Mouse (Mus musculus) left cerebral cortex, adult 2 months (tissue): ENCODE results near the gene Olfr705. TPM values are rescaled to one million over a fixed set of nuclear protein-coding genes. Genes with fewer than 3 reads are reported as not detected.
"Not testable (repeated sequence)": the region's sequence is repeated elsewhere in the genome, so short reads cannot be mapped to it uniquely, and the experiment has no call there.

Experiments used
- DNase-seq, 2 experiments: peaks; one replicate each; pipeline ENCODE4 v3.0.0; 2021 to 2022; ENCODE audit warnings: low spot score in 2 of 2, mixed read lengths in 1 of 2; ENCODE audit errors: extremely low spot score in 1 of 2
- H3K27ac ChIP-seq: fragments of 200-600 bp; 2 replicates; pipeline ENCODE4 v1.8.1; 2022
- H3K4me3 ChIP-seq: fragments of 200-600 bp; 2 replicates; pipeline ENCODE4 v1.8.1; 2022
- CTCF ChIP-seq: fragments of 200-600 bp; IDR thresholded peaks from 2 replicates; pipeline ENCODE4 v1.8.1; 2022; ENCODE audit warnings: antibody characterized with exemption, mild to moderate bottlenecking, moderate library complexity
- intact Hi-C: fragments of 180-260 bp; cut with DNase I; formaldehyde crosslinking; loops from one replicate; pipeline ENCODE4 v1.15.1; 2025
- long read RNA-seq, 2 experiments: library from polyadenylated mRNA; stranded (forward); transcript quantifications; one replicate each; pipeline ENCODE4 v2.0.0; 2021; ENCODE audit warnings: borderline mapping rate in 2 of 2
- total RNA-seq, 2 experiments: library from RNA; stranded (reverse); gene quantifications; 2 replicates each; pipeline ENCODE4 v1.2.3; 2021

The Olfr705 gene
- not detected for total RNA-seq
- long read RNA-seq, experiment 1 = 0 reads
- long read RNA-seq, experiment 2 = 0 reads

DNA sequence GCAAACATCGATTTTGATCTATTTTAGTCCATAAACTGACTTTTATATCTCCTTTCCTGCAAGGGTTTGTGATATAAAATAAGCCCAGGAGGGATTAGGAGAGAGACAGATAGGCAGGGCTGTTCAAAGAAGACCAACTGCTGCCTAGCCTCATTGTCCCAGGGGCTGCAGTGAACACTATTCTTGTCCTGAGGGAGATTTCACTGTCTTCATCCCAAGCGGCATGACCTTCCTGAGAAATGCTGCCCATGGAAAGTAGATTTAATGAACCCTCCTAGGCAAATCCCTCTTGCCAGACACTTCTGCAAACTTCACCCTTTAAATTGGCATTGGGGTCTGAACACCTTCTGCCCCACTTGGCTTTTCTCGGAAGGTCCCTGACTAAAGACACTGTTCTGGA, at the start of gene Olfr705:
Gene Olfr705 (minus strand): TSS at position 101 of the 400 bp plus-strand sequence.
- Histone ChIP-seq H3K27ac (no peak within 1 kb of the TSS), H3K4me3 (no peak within 1 kb of the TSS)
- DNase-seq = no peak
- intact Hi-C loops = no loop called here
- no peak for TF ChIP-seq CTCF

DNA sequence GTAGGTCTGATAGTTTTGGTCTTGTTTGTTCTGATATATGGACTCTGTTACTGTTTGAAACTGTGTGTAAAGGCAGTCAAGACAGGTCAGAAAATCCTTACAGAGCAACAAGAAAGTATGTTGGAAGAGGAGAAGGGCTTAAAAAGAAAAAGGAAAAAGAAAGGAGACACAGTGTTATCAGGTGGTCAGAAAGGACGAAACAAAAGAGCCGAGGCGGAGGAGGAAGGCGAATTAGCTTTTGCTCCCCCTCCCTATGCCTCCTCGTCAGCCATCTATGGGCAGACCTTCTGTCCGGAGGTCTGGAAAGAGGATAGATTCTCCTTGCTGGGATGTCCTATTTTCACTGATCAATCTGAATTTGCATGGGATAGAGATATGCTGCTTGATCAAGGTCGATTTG, 44.3 kb upstream of the Olfr705 start:
- H3K27ac ChIP-seq, intact Hi-C loops, H3K4me3 ChIP-seq, DNase-seq: not testable (repeated sequence)

- no peak within 1 kb of the TSS for H3K4me3 ChIP-seq
- H3K27ac ChIP-seq = no peak within 1 kb of the TSS
- intact Hi-C loops = no loop called here
- no peak for DNase-seq
- TF ChIP-seq CTCF = no peak; the same call in 1 of the 2 replicates
Measured at GRCm38 (mm10) chr7:106907676-106908075, 31.0 kb upstream of the Olfr705 start, which contains the start of gene Olfr1532-ps1. Olfr1532-ps1 (plus strand) TSS chr7:106908001.

- DNase-seq, H3K27ac ChIP-seq, intact Hi-C loops, H3K4me3 ChIP-seq: not testable (repeated sequence)
Measured at GRCm38 (mm10) chr7:106901141-106901540, 24.4 kb upstream of the Olfr705 start, which contains the start of gene Olfr707. Olfr707 (minus strand) TSS chr7:106901241.

GRCm38 (mm10) chr7:106888062-106888461, 11.4 kb upstream of the Olfr705 start, which contains the start of gene Olfr706:
Olfr706 (minus strand) TSS chr7:106888162.
- no peak for DNase-seq
- intact Hi-C loops = no loop called here
- no peak within 1 kb of the TSS for H3K4me3 ChIP-seq
- H3K27ac ChIP-seq = no peak within 1 kb of the TSS
- no peak for TF ChIP-seq CTCF

GRCm38 (mm10) chr7:106862885-106863284, 13.8 kb downstream of the Olfr705 start, which contains the start of gene Olfr704:
Olfr704 (plus strand) TSS chr7:106863185.
- intact Hi-C loops = no loop called here
- no peak for TF ChIP-seq CTCF

DNA sequence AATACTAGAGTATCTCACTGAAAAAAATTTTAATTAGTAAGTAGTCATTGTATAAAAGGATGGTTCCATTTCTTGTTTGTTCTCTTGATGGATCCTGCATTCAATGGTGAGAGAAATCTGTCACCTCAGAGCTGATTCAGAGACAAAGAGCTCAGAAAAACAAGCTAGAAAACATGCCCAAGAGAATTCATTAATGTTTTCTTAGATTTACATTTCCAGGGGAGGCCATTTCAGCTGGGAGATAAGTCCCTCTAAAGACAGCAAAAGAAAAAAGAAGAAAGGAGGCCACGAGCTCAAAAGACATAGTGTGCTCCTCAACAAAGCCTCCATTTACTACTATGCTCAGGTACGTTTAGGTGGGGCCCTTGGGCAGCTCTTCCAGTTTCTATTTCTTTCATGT, 33.6 kb downstream of the Olfr705 start, which contains the start of gene Olfr703:
Gene Olfr703 (plus strand): TSS at position 301 of the 400 bp plus-strand sequence.
- intact Hi-C loops = no loop called here

More at GRCm38 (mm10) chr7:106862885-106863284, 13.8 kb downstream of the Olfr705 start, which contains the start of gene Olfr704:
- Histone ChIP-seq H3K27ac (no peak within 1 kb of the TSS), H3K4me3 (no peak within 1 kb of the TSS)
- no peak for DNase-seq

GRCm38 (mm10) chr7:106833793-106834192, 42.9 kb downstream of the Olfr705 start, which contains the start of gene Olfr702:
Olfr702 (minus strand) TSS chr7:106833893.
- no peak within 1 kb of the TSS for H3K4me3 ChIP-seq
- DNase-seq = no peak
- no peak for TF ChIP-seq CTCF
- intact Hi-C loops = no loop called here
- no peak within 1 kb of the TSS for H3K27ac ChIP-seq

More for the DNA sequence above, 33.6 kb downstream of the Olfr705 start, which contains the start of gene Olfr703:
- DNase-seq = no peak
- H3K4me3 ChIP-seq = no peak within 1 kb of the TSS
- H3K27ac ChIP-seq = no peak within 1 kb of the TSS
- TF ChIP-seq CTCF = no peak

Other genes with a start within 250 kb of the Olfr705 start
- not detected for gene Olfr693, start 196.3 kb downstream of the Olfr705 start, total RNA-seq
- gene Olfr694, start 185.1 kb downstream of the Olfr705 start, total RNA-seq = not detected
- gene Olfr695, start 160.5 kb downstream of the Olfr705 start, total RNA-seq = not detected
- gene Olfr697, start 134.4 kb downstream of the Olfr705 start, total RNA-seq = not detected
- not detected for gene Olfr698, start 121.5 kb downstream of the Olfr705 start, total RNA-seq
- gene Olfr699, start 83.7 kb downstream of the Olfr705 start, total RNA-seq = not detected
- gene Olfr700, start 68.1 kb downstream of the Olfr705 start, total RNA-seq = not detected
- not detected for gene Olfr701, start 62.8 kb downstream of the Olfr705 start, total RNA-seq
- gene Olfr702, start 43.0 kb downstream of the Olfr705 start, total RNA-seq = not detected
- not detected for gene Olfr703, start 33.5 kb downstream of the Olfr705 start, total RNA-seq
- gene Olfr704, start 13.7 kb downstream of the Olfr705 start, total RNA-seq = not detected
- not detected for gene Olfr706, start 11.3 kb upstream of the Olfr705 start, total RNA-seq
- gene Olfr707, start 24.4 kb upstream of the Olfr705 start, total RNA-seq = not detected
- not detected for gene Olfr1532-ps1, start 31.1 kb upstream of the Olfr705 start, total RNA-seq
- not detected for gene Olfr709-ps1, start 55.3 kb upstream of the Olfr705 start, total RNA-seq
- gene Olfr710, start 71.4 kb upstream of the Olfr705 start, total RNA-seq = not detected
- gene Olfr6, start 87.0 kb upstream of the Olfr705 start, total RNA-seq = not detected
- not detected for gene Olfr711, start 98.6 kb upstream of the Olfr705 start, total RNA-seq
- not detected for gene Olfr2, start 129.2 kb upstream of the Olfr705 start, total RNA-seq
- not detected for gene Olfr713, start 154.3 kb upstream of the Olfr705 start, total RNA-seq
- gene Olfr714, start 194.1 kb upstream of the Olfr705 start, total RNA-seq = not detected
- not detected for gene Olfr17, start 216.3 kb upstream of the Olfr705 start, total RNA-seq
- not detected for gene Olfr715b, start 233.5 kb upstream of the Olfr705 start, total RNA-seq